Mouse (Mus musculus) C2C12 (cell line): ENCODE data around the gene Ogg1. TPM values are rescaled to one million over a fixed set of nuclear protein-coding genes. Genes with fewer than 3 reads are reported as not detected.

Experiments
- H3K27me3 ChIP-seq: one replicate; pipeline ENCODE4 v1.6.1; 2011; ENCODE audit not compliant: control insufficient read depth, insufficient read depth, insufficient read length
- H3K36me3 ChIP-seq: one replicate; pipeline ENCODE4 v1.6.1; 2011; ENCODE audit not compliant: control insufficient read depth, insufficient read depth
- H3K4me3 ChIP-seq: one replicate; pipeline ENCODE4 v1.5.1; 2011; ENCODE audit warnings: mild to moderate bottlenecking, control low read depth; ENCODE audit not compliant: poor library complexity, insufficient read depth, severe bottlenecking
- H3K79me2 ChIP-seq: one replicate; pipeline ENCODE4 v1.6.1; 2011; ENCODE audit not compliant: control insufficient read depth, insufficient read depth
- H3K79me3 ChIP-seq: one replicate; pipeline ENCODE4 v1.6.1; 2011; ENCODE audit warnings: low read depth, control low read depth
- H3ac ChIP-seq: one replicate; pipeline ENCODE3; 2011; ENCODE audit warnings: low read depth; ENCODE audit not compliant: control insufficient read depth, insufficient read length
- CEBPB ChIP-seq: IDR thresholded peaks from one replicate; pipeline ENCODE4 v1.6.1; 2011; ENCODE audit warnings: low read depth, mild to moderate bottlenecking, control low read depth, moderate library complexity
- CTCF ChIP-seq: IDR thresholded peaks from one replicate; pipeline ENCODE4 v1.5.1; 2011; ENCODE audit not compliant: control insufficient read depth, insufficient read depth, insufficient read length
- FOSL1 ChIP-seq: IDR thresholded peaks from one replicate; pipeline ENCODE4 v1.8.0; 2011; ENCODE audit warnings: mild to moderate bottlenecking, low read length; ENCODE audit not compliant: poor library complexity, insufficient read depth, severe bottlenecking
- MAX ChIP-seq: IDR thresholded peaks from one replicate; pipeline ENCODE4 v1.6.1; 2011; ENCODE audit warnings: mild to moderate bottlenecking, control low read depth
- MYOD1 ChIP-seq: IDR thresholded peaks from one replicate; pipeline ENCODE4 v1.6.1; 2011; ENCODE audit warnings: low read depth; ENCODE audit not compliant: control insufficient read depth, insufficient read length
- MYOG ChIP-seq: IDR thresholded peaks from one replicate; pipeline ENCODE4 v1.6.1; 2011; ENCODE audit not compliant: control insufficient read depth, insufficient read length; ENCODE audit errors: extremely low read depth
- USF1 ChIP-seq: IDR thresholded peaks from one replicate; pipeline ENCODE4 v1.6.1; 2011; ENCODE audit warnings: low read depth, mild to moderate bottlenecking, control low read depth, moderate library complexity
- polyA plus RNA-seq: library from polyadenylated mRNA; unstranded; fragments of >200 nt; fragmentation: generic; extraction: Trizol; gene quantifications from one replicate; pipeline ENCODE4 v1.2.1, GENCODE M21; 2012; ENCODE audit warnings: missing spikeins

The Ogg1 gene
- polyA plus RNA-seq, 1 experiment, result 18.5 TPM

GRCm38 (mm10) chr6:113333137-113333950 lies 6.6 kb downstream of the Ogg1 start:
- no peaks in the 10 kb centered on the region for H3K27me3 ChIP-seq
- H3K79me3 ChIP-seq, result peaks cover 4% of the 10 kb centered on the region
- no peak overlapping the region for H3ac ChIP-seq
- H3K79me2 ChIP-seq, result peaks cover 9% of the 10 kb centered on the region
- TF ChIP-seq MYOG (no peak), CEBPB (no peak), MYOD1 (no peak), CTCF (no peak), USF1 (no peak), MAX (no peak)
- no peak overlapping the region for H3K4me3 ChIP-seq
- H3K36me3 ChIP-seq, result peaks cover 79% of the 10 kb centered on the region

DNA sequence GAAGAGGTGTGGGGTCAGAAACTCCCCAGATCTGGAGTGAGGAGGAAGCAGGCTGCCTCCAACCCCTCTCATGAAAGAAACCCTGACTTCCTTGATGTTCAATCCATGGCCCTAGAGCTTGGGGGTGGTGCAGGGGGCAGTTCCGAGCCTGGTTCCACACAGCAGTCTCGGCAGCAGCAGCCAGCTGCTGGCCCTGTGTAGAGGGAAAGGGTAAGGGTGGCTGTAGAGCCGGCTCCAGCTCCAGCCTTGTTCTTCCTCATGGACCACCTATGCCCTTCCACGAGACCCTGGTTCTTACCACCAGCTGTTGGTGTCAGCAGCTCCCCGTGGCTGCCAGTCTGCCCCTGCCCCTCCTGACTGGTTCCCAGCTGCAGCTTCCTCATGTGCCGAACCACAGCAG lies 7.4 kb downstream of the Ogg1 start:
- H3K4me3 ChIP-seq, result no peak overlapping the region
- no peaks in the 10 kb centered on the region for H3K27me3 ChIP-seq
- TF ChIP-seq MYOD1 (no peak), MAX (no peak)
- H3ac ChIP-seq, result no peak overlapping the region
- no peaks in the 10 kb centered on the region for H3K79me3 ChIP-seq
- peaks cover 76% of the 10 kb centered on the region for H3K36me3 ChIP-seq
- no peaks in the 10 kb centered on the region for H3K79me2 ChIP-seq

GRCm38 (mm10) chr6:113336852-113337620 lies 10.3 kb downstream of the Ogg1 start:
- Histone ChIP-seq H3K27me3 (no peaks in the 10 kb centered on the region), H3K36me3 (peaks cover 56% of the 10 kb centered on the region), H3K4me3 (no peak overlapping the region), H3ac (no peak overlapping the region), H3K79me3 (no peaks in the 10 kb centered on the region), H3K79me2 (no peaks in the 10 kb centered on the region)
- TF ChIP-seq MYOD1 (no peak), FOSL1 (no peak), CTCF (no peak), MYOG (no peak), USF1 (no peak), MAX (no peak), CEBPB (no peak)

DNA sequence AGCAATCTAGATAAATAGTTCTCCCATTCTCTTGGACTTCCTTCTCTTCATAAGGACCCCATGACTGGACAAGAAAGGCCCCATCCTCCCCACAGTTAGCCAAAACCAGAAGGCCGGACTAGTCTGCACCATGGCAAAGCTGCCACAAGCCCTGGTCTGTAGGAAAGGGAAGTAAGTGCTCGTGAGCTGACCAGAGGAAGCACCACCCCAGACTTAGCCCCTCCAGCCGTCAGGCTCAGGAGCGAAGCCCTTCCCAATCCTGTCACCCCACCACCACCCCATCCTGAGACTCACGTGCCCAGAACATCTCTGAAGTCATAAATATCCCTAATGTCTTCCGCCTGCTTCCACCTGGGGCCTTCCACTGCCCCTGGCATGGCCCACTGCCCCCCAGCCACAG lies 14.8 kb downstream of the Ogg1 start:
- H3K79me2 ChIP-seq, result peaks cover 7% of the 10 kb centered on the region
- no peak overlapping the region for H3K4me3 ChIP-seq
- TF ChIP-seq MYOG (no peak), FOSL1 (no peak), MYOD1 (no peak), CTCF (no peak), MAX (no peak), USF1 (no peak), CEBPB (no peak)
- H3K27me3 ChIP-seq, result no peaks in the 10 kb centered on the region
- H3K79me3 ChIP-seq, result no peaks in the 10 kb centered on the region
- no peak overlapping the region for H3ac ChIP-seq
- H3K36me3 ChIP-seq, result peaks cover 17% of the 10 kb centered on the region

GRCm38 (mm10) chr6:113342297-113342696 lies 15.5 kb downstream of the Ogg1 start:
- H3K4me3 ChIP-seq, result no peak overlapping the region
- TF ChIP-seq USF1 (no peak), CEBPB (no peak), FOSL1 (no peak), CTCF (no peak), MAX (no peak), MYOD1 (no peak), MYOG (no peak)
- no peak overlapping the region for H3ac ChIP-seq
- H3K27me3 ChIP-seq, result no peaks in the 10 kb centered on the region
- H3K79me3 ChIP-seq, result no peaks in the 10 kb centered on the region
- peaks cover 7% of the 10 kb centered on the region for H3K79me2 ChIP-seq
- peaks cover 17% of the 10 kb centered on the region for H3K36me3 ChIP-seq
